Mouse (Mus musculus) liver, adult 2 months (tissue): ENCODE measurements at regions not wholly inside any gene's neighbourhood (a gene's known extent, or its start where the extent isn't known, plus 50 kb on each side); places are given as distances from the start of the nearest gene placed in this dataset.

ENCODE experiments used
- CTCF ChIP-seq: fragments of 200-500 bp; IDR thresholded peaks from 2 replicates; pipeline ENCODE4 v1.5.1; 2011; ENCODE audit warnings: low read depth, low read length, control low read depth
- POLR2A ChIP-seq: fragments of 200-500 bp; IDR thresholded peaks from 2 replicates; pipeline ENCODE4 v1.6.1; 2011; ENCODE audit warnings: low read length, control low read depth; ENCODE audit not compliant: insufficient read depth; ENCODE audit errors: extremely low read depth

- TF ChIP-seq CTCF (peak; percentile 35; the same call in 1 of the 2 replicates), POLR2A (no peak)
These were observed 624.1 kb downstream of the Ets1 start for GRCm38 (mm10) chr9:33260171-33260570.
